Mouse (Mus musculus) intestine, embryonic 15.5 days (tissue): Measurements from ENCODE around the gene Serpinb13. TPM values are rescaled to one million over a fixed set of nuclear protein-coding genes. Genes with fewer than 3 reads are reported as not detected.

Source experiments
- ATAC-seq: fragments of 200-750 bp; cut with Nextera tagmentation; 2 replicates; pipeline ENCODE4 v1.8.0; 2017; ENCODE audit warnings: moderate TSS enrichment, moderate library complexity
- H3K27ac ChIP-seq: fragments of 300-500 bp; sonication (generic); 2 replicates; pipeline ENCODE4 v1.5.1; 2015; ENCODE audit warnings: mild to moderate bottlenecking, inconsistent platforms
- H3K27me3 ChIP-seq: fragments of 300-500 bp; sonication (generic); replicated peaks from 2 replicates; pipeline ENCODE4 v1.6.1; 2015; ENCODE audit warnings: inconsistent platforms
- H3K36me3 ChIP-seq: fragments of 300-500 bp; sonication (generic); 2 replicates; pipeline ENCODE4 v1.6.1; 2015; ENCODE audit warnings: inconsistent platforms
- H3K4me1 ChIP-seq: fragments of 300-500 bp; sonication (generic); replicated peaks from 2 replicates; pipeline ENCODE4 v1.6.1; 2015; ENCODE audit warnings: inconsistent platforms
- H3K4me2 ChIP-seq: fragments of 300-500 bp; sonication (generic); replicated peaks from 2 replicates; pipeline ENCODE4 v1.6.1; 2015; ENCODE audit warnings: mild to moderate bottlenecking, inconsistent platforms
- H3K4me3 ChIP-seq: fragments of 300-500 bp; sonication (generic); replicated peaks from 2 replicates; pipeline ENCODE4 v1.5.1; 2015; ENCODE audit warnings: inconsistent platforms
- H3K9ac ChIP-seq: fragments of 300-500 bp; sonication (generic); 2 replicates; pipeline ENCODE4 v1.6.1; 2015; ENCODE audit warnings: inconsistent platforms
- H3K9me3 ChIP-seq: fragments of 300-500 bp; sonication (generic); 2 replicates; pipeline ENCODE4 v1.6.1; 2016; ENCODE audit warnings: inconsistent platforms
- WGBS: fragments of 180-500 bp; shearing (Covaris S2); methylation state at CpG from one replicate; pipeline ENCODE4 v1.1.7; 2015; 5-methylcytosine and 5-hydroxymethylcytosine counted together
- polyA plus RNA-seq: library from polyadenylated mRNA; unstranded; fragments of >200 nt; fragmentation: Nextera tagmentation; extraction: Ambion mirVana; gene quantifications from 2 replicates; pipeline ENCODE4 v1.2.1, GENCODE M21; 2015

Serpinb13 gene
- not detected in 2 replicates for polyA plus RNA-seq

GRCm38 (mm10) chr1:106980684-106981083 is at the start of gene Serpinb13:
Gene Serpinb13 (plus strand): TSS chr1:106980984.
- H3K36me3 ChIP-seq = no peaks in the 10 kb centered on the region
- no peak for ATAC-seq
- H3K4me1 ChIP-seq = no peaks in the 10 kb centered on the region
- no peak within 1 kb of the TSS for H3K4me3 ChIP-seq
- no peak within 1 kb of the TSS for H3K4me2 ChIP-seq
- no peaks in the 10 kb centered on the region for H3K9me3 ChIP-seq
- H3K27ac ChIP-seq = no peak within 1 kb of the TSS
- H3K9ac ChIP-seq = no peak within 1 kb of the TSS
- no peaks in the 10 kb centered on the region for H3K27me3 ChIP-seq

GRCm38 (mm10) chr1:106931954-106932353 is 48.8 kb upstream of the Serpinb13 start:
- Histone ChIP-seq H3K9me3 (no peaks in the 10 kb centered on the region), H3K4me2 (no peak overlapping the region), H3K27me3 (no peaks in the 10 kb centered on the region), H3K9ac (no peak overlapping the region), H3K36me3 (no peaks in the 10 kb centered on the region), H3K4me3 (no peak overlapping the region), H3K4me1 (no peaks in the 10 kb centered on the region), H3K27ac (no peak overlapping the region)
- 81% methylated on average over 4 of the region's 4 CpGs for WGBS
- ATAC-seq = no peak

GRCm38 (mm10) chr1:106933658-106934057 is 47.1 kb upstream of the Serpinb13 start:
- no peaks in the 10 kb centered on the region for H3K9me3 ChIP-seq
- H3K4me1 ChIP-seq = no peaks in the 10 kb centered on the region
- H3K36me3 ChIP-seq = no peaks in the 10 kb centered on the region
- no peak overlapping the region for H3K9ac ChIP-seq
- H3K4me2 ChIP-seq = no peak overlapping the region
- ATAC-seq = no peak
- no peak overlapping the region for H3K4me3 ChIP-seq
- H3K27ac ChIP-seq = no peak overlapping the region
- H3K27me3 ChIP-seq = no peaks in the 10 kb centered on the region

GRCm38 (mm10) chr1:106934265-106934664 is 46.5 kb upstream of the Serpinb13 start, which contains the start of gene Serpinb12:
Gene Serpinb12 (plus strand): TSS chr1:106934449.
- H3K4me2 ChIP-seq = no peak within 1 kb of the TSS
- no peak within 1 kb of the TSS for H3K27ac ChIP-seq
- WGBS = 77% methylated on average over 6 of the region's 6 CpGs
- ATAC-seq = no peak
- H3K36me3 ChIP-seq = no peaks in the 10 kb centered on the region
- no peak within 1 kb of the TSS for H3K9ac ChIP-seq
- no peaks in the 10 kb centered on the region for H3K27me3 ChIP-seq
- H3K4me3 ChIP-seq = no peak within 1 kb of the TSS
- H3K9me3 ChIP-seq = no peaks in the 10 kb centered on the region
- no peaks in the 10 kb centered on the region for H3K4me1 ChIP-seq

GRCm38 (mm10) chr1:106947217-106947616 is 33.6 kb upstream of the Serpinb13 start:
- no peaks in the 10 kb centered on the region for H3K9me3 ChIP-seq
- no peaks in the 10 kb centered on the region for H3K4me1 ChIP-seq
- WGBS = 81% methylated on average over 1 of the region's 1 CpGs
- no peak overlapping the region for H3K4me3 ChIP-seq
- H3K36me3 ChIP-seq = no peaks in the 10 kb centered on the region
- H3K27me3 ChIP-seq = no peaks in the 10 kb centered on the region
- H3K9ac ChIP-seq = no peak overlapping the region
- no peak overlapping the region for H3K4me2 ChIP-seq
- ATAC-seq = no peak
- no peak overlapping the region for H3K27ac ChIP-seq

- H3K36me3 ChIP-seq = no peaks in the 10 kb centered on the region
- H3K4me2 ChIP-seq = no peak overlapping the region
- no peak overlapping the region for H3K27ac ChIP-seq
- H3K27me3 ChIP-seq = no peaks in the 10 kb centered on the region
- WGBS = 75% methylated on average over 3 of the region's 3 CpGs
- no peaks in the 10 kb centered on the region for H3K9me3 ChIP-seq
- ATAC-seq = no peak
- H3K4me3 ChIP-seq = no peak overlapping the region
- no peaks in the 10 kb centered on the region for H3K4me1 ChIP-seq
- no peak overlapping the region for H3K9ac ChIP-seq
Observed at GRCm38 (mm10) chr1:106959981-106960380, 20.8 kb upstream of the Serpinb13 start.

DNA sequence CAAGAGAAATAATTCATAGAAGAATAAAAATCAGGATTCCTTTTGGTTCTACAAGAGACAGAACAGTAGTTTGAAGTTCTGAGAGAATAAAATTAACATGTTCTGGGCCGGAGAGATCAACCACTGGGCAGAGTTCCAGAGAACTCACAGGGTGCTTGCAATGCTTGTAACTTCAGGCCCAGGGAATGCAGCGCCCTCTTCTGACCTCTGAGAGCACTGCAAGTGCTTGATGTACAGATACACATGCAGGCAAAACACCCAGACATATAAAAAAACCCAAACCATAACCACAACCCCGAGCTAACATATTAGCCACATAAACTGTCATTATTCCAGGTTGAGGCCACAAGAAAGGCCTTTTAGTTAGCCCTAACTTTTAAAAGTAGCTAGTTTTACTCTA is 19.8 kb upstream of the Serpinb13 start:
- 41% methylated on average over 3 of the region's 3 CpGs for WGBS
- H3K4me3 ChIP-seq = no peak overlapping the region
- H3K9me3 ChIP-seq = no peaks in the 10 kb centered on the region
- no peak for ATAC-seq
- no peak overlapping the region for H3K27ac ChIP-seq
- H3K36me3 ChIP-seq = no peaks in the 10 kb centered on the region
- H3K4me1 ChIP-seq = no peaks in the 10 kb centered on the region
- H3K4me2 ChIP-seq = no peak overlapping the region
- no peaks in the 10 kb centered on the region for H3K27me3 ChIP-seq
- no peak overlapping the region for H3K9ac ChIP-seq

DNA sequence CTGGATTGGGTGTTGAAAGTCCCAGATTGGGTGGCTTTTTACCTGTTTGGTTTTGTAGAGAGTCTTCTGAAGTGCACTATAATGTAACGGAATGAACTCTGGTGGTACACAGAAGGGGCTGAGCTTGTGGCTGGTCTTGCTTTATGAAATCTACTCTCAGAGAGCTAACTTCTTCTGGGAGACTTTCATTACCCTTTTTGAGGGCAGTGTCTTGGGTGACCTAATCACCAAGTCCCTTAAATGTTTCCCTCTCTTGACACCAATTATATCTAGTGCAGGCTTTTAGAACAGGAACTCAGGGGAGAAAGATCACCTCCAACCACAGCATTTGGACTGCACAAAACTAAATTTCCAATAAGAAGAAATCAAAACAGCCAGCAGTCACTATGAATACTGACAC is 2.3 kb downstream of the Serpinb13 start:
- ATAC-seq = no peak
- Histone ChIP-seq H3K27ac (no peak overlapping the region), H3K36me3 (no peaks in the 10 kb centered on the region), H3K4me3 (no peak overlapping the region), H3K9ac (no peak overlapping the region), H3K9me3 (no peaks in the 10 kb centered on the region), H3K4me1 (no peaks in the 10 kb centered on the region), H3K4me2 (no peak overlapping the region), H3K27me3 (no peaks in the 10 kb centered on the region)
- 83% methylated on average over 1 of the region's 1 CpGs for WGBS

DNA sequence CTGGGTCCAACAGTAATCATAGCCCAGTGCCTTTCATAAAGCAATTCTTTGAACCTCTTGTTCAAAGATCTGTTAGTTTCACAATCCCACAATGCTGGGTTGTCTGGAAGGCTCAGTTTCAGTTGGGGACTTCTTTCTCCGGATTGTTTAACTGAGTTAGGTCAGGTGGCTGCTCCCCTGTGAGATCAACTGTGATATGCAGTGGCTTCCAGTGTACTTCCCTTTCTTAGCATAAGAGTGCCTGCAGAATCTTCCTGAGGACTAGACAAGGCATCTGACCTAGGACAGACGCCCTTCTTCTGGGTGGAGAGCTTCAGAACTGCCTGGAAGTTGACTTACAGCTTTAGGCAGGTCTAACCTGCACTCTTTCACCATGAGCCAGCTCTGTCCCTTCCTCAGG is 3.1 kb downstream of the Serpinb13 start:
- Histone ChIP-seq H3K36me3 (no peaks in the 10 kb centered on the region), H3K27ac (no peak overlapping the region), H3K27me3 (no peaks in the 10 kb centered on the region), H3K9me3 (no peaks in the 10 kb centered on the region), H3K4me3 (no peak overlapping the region), H3K4me2 (no peak overlapping the region), H3K4me1 (no peaks in the 10 kb centered on the region), H3K9ac (no peak overlapping the region)
- ATAC-seq = no peak
- WGBS = 68% methylated on average over 2 of the region's 2 CpGs

- H3K4me2 ChIP-seq = no peak overlapping the region
- no peaks in the 10 kb centered on the region for H3K27me3 ChIP-seq
- H3K4me1 ChIP-seq = no peaks in the 10 kb centered on the region
- ATAC-seq = no peak
- no peaks in the 10 kb centered on the region for H3K36me3 ChIP-seq
- WGBS = 74% methylated on average over 13 of the region's 13 CpGs
- no peak overlapping the region for H3K4me3 ChIP-seq
- no peak overlapping the region for H3K9ac ChIP-seq
- H3K9me3 ChIP-seq = no peaks in the 10 kb centered on the region
- no peak overlapping the region for H3K27ac ChIP-seq
Observed at GRCm38 (mm10) chr1:107000424-107000823, 19.6 kb downstream of the Serpinb13 start.

GRCm38 (mm10) chr1:107001754-107002153 is 21.0 kb downstream of the Serpinb13 start:
- 77% methylated on average over 2 of the region's 2 CpGs for WGBS
- Histone ChIP-seq H3K4me3 (no peak overlapping the region), H3K36me3 (no peaks in the 10 kb centered on the region), H3K4me2 (no peak overlapping the region), H3K4me1 (no peaks in the 10 kb centered on the region), H3K9me3 (no peaks in the 10 kb centered on the region), H3K27me3 (no peaks in the 10 kb centered on the region), H3K27ac (no peak overlapping the region), H3K9ac (no peak overlapping the region)
- ATAC-seq = no peak

GRCm38 (mm10) chr1:107006316-107006715 is 25.5 kb downstream of the Serpinb13 start:
- no peak overlapping the region for H3K4me2 ChIP-seq
- no peak overlapping the region for H3K27ac ChIP-seq
- H3K4me1 ChIP-seq = no peaks in the 10 kb centered on the region
- H3K9ac ChIP-seq = no peak overlapping the region
- no peak for ATAC-seq
- no peak overlapping the region for H3K4me3 ChIP-seq
- WGBS = 52% methylated on average over 3 of the region's 3 CpGs
- H3K36me3 ChIP-seq = no peaks in the 10 kb centered on the region
- no peaks in the 10 kb centered on the region for H3K27me3 ChIP-seq
- H3K9me3 ChIP-seq = no peaks in the 10 kb centered on the region

GRCm38 (mm10) chr1:107014530-107014929 is 33.7 kb downstream of the Serpinb13 start:
- ATAC-seq = no peak
- H3K27ac ChIP-seq = no peak overlapping the region
- no peak overlapping the region for H3K4me3 ChIP-seq
- H3K4me1 ChIP-seq = no peaks in the 10 kb centered on the region
- no peaks in the 10 kb centered on the region for H3K9me3 ChIP-seq
- WGBS = 47% methylated on average over 2 of the region's 2 CpGs
- H3K27me3 ChIP-seq = no peaks in the 10 kb centered on the region
- no peak overlapping the region for H3K9ac ChIP-seq
- H3K36me3 ChIP-seq = no peaks in the 10 kb centered on the region
- H3K4me2 ChIP-seq = no peak overlapping the region

DNA sequence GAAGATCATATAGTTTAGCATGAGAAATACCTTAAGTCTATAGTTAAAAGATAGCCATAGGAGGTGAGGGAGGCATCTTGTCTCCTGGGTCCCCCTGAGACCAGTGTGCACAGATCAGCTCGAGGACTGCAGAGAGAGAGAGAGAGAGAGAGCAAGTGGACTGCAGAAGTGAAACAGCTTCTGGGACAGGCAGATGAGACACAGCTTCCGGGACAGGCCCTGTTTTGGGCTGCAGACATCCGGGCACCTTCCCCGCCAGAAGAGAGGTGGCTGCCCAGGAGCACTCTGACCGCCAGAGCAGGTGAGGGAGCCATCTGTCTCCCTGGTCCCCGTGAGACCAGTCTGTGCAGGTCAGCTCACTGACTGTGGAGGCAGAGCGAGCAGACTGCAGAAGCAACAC is 34.4 kb downstream of the Serpinb13 start:
- H3K36me3 ChIP-seq = no peaks in the 10 kb centered on the region
- no peak for ATAC-seq

More for the DNA sequence above, 34.4 kb downstream of the Serpinb13 start:
- Histone ChIP-seq H3K9ac (no peak overlapping the region), H3K4me3 (no peak overlapping the region), H3K9me3 (no peaks in the 10 kb centered on the region), H3K4me2 (no peak overlapping the region), H3K27ac (no peak overlapping the region), H3K27me3 (no peaks in the 10 kb centered on the region), H3K4me1 (no peaks in the 10 kb centered on the region)
- 73% methylated on average over 7 of the region's 7 CpGs for WGBS
